Mouse (Mus musculus) C2C12 (cell line): Measurements from ENCODE around the gene Gm21776. TPM values are rescaled to one million over a fixed set of nuclear protein-coding genes. Genes with fewer than 3 reads are reported as not detected.
"Not testable (repeated sequence)": the region's sequence is repeated elsewhere in the genome, so short reads cannot be mapped to it uniquely, and the experiment has no call there.

Experiments used
- H3K27me3 ChIP-seq: one replicate; pipeline ENCODE4 v1.6.1; 2011; ENCODE audit not compliant: control insufficient read depth, insufficient read depth, insufficient read length
- H3K36me3 ChIP-seq: one replicate; pipeline ENCODE4 v1.6.1; 2011; ENCODE audit not compliant: control insufficient read depth, insufficient read depth
- H3K4me3 ChIP-seq: one replicate; pipeline ENCODE4 v1.5.1; 2011; ENCODE audit warnings: mild to moderate bottlenecking, control low read depth; ENCODE audit not compliant: poor library complexity, insufficient read depth, severe bottlenecking
- H3K79me2 ChIP-seq: one replicate; pipeline ENCODE4 v1.6.1; 2011; ENCODE audit not compliant: control insufficient read depth, insufficient read depth
- H3K79me3 ChIP-seq: one replicate; pipeline ENCODE4 v1.6.1; 2011; ENCODE audit warnings: low read depth, control low read depth
- H3ac ChIP-seq: one replicate; pipeline ENCODE3; 2011; ENCODE audit warnings: low read depth; ENCODE audit not compliant: control insufficient read depth, insufficient read length
- long read RNA-seq, 2 experiments: library from polyadenylated mRNA; unstranded; transcript quantifications; one replicate each; pipeline ENCODE4 v2.0.0; 2019 to 2020
- polyA plus RNA-seq: library from polyadenylated mRNA; unstranded; fragments of >200 nt; fragmentation: generic; extraction: Trizol; gene quantifications from one replicate; pipeline ENCODE4 v1.2.1, GENCODE M21; 2012; ENCODE audit warnings: missing spikeins

The Gm21776 gene
- polyA plus RNA-seq: not detected
- long read RNA-seq, experiment 1: 0 reads
- long read RNA-seq, experiment 2: 0 reads

DNA sequence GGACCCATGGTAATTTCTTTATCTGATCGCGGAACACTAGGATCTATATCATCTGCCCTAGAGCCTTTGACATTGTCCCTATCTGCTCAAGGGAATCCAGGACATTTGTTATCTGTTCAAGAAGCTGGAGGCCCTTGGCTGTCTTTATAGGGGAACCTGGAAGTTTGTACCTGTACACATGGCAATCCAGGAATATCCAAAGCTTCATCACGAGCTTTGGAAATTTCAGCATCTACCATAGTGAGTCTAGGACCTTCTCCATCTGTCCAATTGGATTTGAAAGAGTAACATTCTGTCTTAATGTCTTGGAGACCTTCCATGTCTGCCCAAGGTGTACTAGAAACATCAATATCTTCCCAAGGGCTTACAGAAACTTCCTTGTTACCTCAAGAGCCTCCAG, at the start of gene Gm21776:
Gene Gm21776 (plus strand): TSS at position 301 of the 400 bp plus-strand sequence.
- H3K79me2 ChIP-seq, H3K27me3 ChIP-seq, H3K79me3 ChIP-seq, H3K4me3 ChIP-seq, H3ac ChIP-seq, H3K36me3 ChIP-seq: not testable (repeated sequence)
